Mouse (Mus musculus): ENCODE data around the gene Tmem216. TPM values are rescaled to one million over a fixed set of nuclear protein-coding genes. Genes with fewer than 3 reads are reported as not detected.
"Not testable (repeated sequence)": the region's sequence is repeated elsewhere in the genome, so short reads cannot be mapped to it uniquely, and the experiment has no call there.

Gene Tmem216
- polyA plus RNA-seq, 1 experiment from 2014 or later = 54.1 TPM

DNA sequence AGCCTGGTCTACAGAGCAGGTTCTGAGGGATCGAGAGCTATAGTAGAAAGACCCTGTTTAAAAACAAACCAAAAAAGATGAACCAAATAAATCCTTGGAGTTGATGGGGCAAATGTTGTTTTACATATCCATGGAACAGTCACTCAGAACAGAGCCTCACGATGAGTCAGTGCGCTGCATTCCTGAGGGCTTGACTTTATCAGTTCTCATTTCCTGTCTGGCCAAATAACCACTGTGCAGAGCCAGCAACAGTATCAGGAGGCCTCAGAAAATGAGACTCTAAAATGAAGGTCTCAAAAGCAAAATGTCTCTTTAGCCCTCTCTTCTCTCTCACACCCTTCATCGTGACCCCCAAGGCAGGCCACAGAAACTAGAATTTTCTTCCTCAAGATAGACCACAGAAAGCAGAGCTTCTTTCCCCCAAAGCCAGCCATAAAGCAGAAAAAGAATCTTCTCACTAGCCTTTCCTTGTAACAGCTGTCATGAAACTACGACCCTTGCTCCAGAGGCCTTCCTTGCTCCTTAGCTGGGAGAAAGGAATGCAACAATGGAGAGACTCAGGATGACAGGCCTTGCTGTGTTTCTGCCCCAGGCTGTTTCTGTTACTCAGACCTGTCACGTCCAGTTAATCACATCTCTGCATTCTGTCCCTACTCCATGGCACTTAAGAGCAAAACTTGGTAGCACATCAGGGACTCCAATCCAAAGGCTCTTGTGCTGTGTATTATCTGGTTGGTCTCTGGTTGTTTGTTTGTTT is 5.7 kb upstream of the Tmem216 start:
- H3K9ac ChIP-seq = no peak overlapping the region
- H3K4me1 ChIP-seq = no peaks in the 10 kb centered on the region
- WGBS = 72% methylated on average over 6 of the region's 6 CpGs
- H3K27ac ChIP-seq = no peak overlapping the region
- no peaks in the 10 kb centered on the region for H3K36me3 ChIP-seq (replicated peaks)
- no peak for ATAC-seq (ENCODE audit: low FRiP score)
- H3K4me3 ChIP-seq (replicated peaks) = no peak overlapping the region
- H3K4me2 ChIP-seq = no peak overlapping the region
- no peaks in the 10 kb centered on the region for H3K27me3 ChIP-seq
- H3K9me3 ChIP-seq = no peaks in the 10 kb centered on the region

DNA sequence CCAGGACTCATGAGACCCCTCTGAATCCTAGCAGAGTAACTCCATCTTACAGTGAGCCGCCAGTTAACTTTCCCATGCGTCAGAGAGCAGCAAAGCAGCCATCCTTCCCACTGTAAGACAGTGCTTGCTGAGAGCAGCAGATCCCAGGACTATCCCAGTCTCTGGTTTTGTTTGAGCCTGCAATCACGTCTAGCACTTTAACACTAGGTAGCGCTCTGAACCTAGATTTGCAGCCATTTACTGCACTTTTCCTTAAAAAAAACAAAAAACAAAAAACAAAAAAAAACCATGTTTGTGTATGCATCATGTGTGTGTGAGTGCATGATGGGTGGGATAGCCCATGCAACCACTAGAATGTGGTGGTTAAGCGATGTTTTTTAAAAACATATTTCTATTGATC is 4.1 kb upstream of the Tmem216 start:
- no peaks in the 10 kb centered on the region for H3K36me3 ChIP-seq (replicated peaks)
- no peak overlapping the region for H3K4me2 ChIP-seq
- no peaks in the 10 kb centered on the region for H3K9me3 ChIP-seq
- peaks cover 10% of the 10 kb centered on the region for H3K4me1 ChIP-seq
- no peaks in the 10 kb centered on the region for H3K27me3 ChIP-seq
- no peak overlapping the region for H3K9ac ChIP-seq
- no peak overlapping the region for H3K27ac ChIP-seq
- no peak for ATAC-seq (ENCODE audit: low FRiP score)
- 33% methylated on average over 5 of the region's 5 CpGs for WGBS
- no peak overlapping the region for H3K4me3 ChIP-seq (replicated peaks)

DNA sequence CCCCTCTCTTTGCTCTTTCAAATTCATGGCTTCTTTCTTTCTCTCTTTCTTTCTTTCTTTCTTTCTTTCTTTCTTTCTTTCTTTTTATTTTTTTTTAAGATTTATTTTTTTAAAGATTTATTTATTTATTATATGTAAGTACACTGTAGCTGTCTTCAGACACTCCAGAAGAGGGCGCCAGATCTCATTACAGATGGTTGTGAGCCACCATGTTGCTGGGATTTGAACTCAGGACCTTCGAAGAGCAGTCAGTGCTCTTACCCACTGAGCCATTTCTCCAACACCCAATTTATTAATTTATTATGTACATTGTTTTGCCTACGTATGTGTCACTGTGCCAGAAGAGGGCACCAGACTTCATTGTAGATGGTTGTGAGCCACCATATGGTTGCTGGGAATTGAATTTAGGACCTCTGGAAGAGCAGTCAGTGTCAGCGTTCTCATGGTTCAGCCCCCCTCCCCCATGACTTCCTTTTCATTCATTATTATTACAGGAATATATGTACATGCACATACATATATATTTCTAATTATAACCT is 1.9 kb upstream of the Tmem216 start:
- not testable (repeated sequence) for H3K9ac ChIP-seq; H3K36me3 ChIP-seq (replicated peaks); H3K9me3 ChIP-seq; H3K4me3 ChIP-seq (replicated peaks); H3K4me2 ChIP-seq; H3K27me3 ChIP-seq; ATAC-seq (ENCODE audit: low FRiP score); H3K27ac ChIP-seq
- H3K4me1 ChIP-seq = peaks cover 18% of the 10 kb centered on the region
- 77% methylated on average over 4 of the region's 4 CpGs for WGBS

DNA sequence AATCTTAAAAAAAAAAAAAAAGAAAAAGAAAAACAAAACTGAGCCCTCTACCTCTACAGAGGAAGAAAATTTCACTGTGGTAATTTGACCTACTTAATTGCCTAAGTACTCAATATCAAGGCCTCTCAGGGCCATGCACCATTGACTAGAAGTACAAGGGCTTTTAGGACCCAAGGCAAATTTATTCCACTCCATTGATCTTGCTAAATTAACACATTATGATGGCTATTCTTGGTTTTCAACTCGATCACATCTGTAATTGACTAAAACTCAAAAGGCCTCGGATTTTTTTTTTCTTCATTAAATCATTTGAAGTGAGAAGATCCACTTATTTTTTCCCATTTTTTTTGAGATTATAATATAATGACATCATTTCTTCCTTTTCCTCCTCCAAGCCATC is 1.4 kb upstream of the Tmem216 start:
- Histone ChIP-seq H3K4me3 (replicated peaks) (no peak overlapping the region), H3K27ac (no peak overlapping the region), H3K9me3 (no peaks in the 10 kb centered on the region), H3K9ac (no peak overlapping the region), H3K4me1 (peaks cover 18% of the 10 kb centered on the region), H3K4me2 (no peak overlapping the region), H3K27me3 (no peaks in the 10 kb centered on the region), H3K36me3 (replicated peaks) (peaks cover 5% of the 10 kb centered on the region; the same call in 1 of the 2 replicates)
- 55% methylated on average over 2 of the region's 2 CpGs for WGBS
- ATAC-seq (ENCODE audit: low FRiP score) = no peak

DNA sequence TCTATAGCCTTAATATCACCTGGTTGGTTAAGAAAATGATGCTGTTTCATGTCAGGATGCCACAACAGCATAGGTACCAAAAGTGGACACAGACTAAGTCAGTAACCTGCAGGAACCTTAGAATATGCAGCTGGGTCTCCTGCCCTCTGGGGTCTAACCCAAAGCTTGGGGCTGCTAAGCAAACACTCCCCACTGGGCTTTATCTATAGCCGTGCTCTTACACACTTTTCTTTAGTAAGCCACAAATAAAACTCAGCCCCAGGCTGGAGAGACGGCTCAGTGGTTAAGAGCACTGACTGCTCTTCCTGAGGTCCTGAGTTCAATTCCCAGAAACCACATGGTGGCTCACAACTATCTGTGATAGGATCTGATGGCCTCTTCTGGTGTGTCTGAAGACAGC is 963 bp upstream of the Tmem216 start:
- H3K4me3 ChIP-seq (replicated peaks) = no peak overlapping the region
- no peak for ATAC-seq (ENCODE audit: low FRiP score)

GRCm38 (mm10) chr19:10539454-10539853 is 16.6 kb downstream of the Tmem216 start:
- Histone ChIP-seq H3K27ac (no peak overlapping the region), H3K9me3 (no peaks in the 10 kb centered on the region), H3K9ac (no peak overlapping the region), H3K27me3 (no peaks in the 10 kb centered on the region), H3K4me1 (no peaks in the 10 kb centered on the region), H3K36me3 (replicated peaks) (peaks cover 86% of the 10 kb centered on the region), H3K4me2 (no peak overlapping the region), H3K4me3 (replicated peaks) (no peak overlapping the region)
- ATAC-seq (ENCODE audit: low FRiP score) = no peak
- 97% methylated on average over 5 of the region's 5 CpGs for WGBS

More for the DNA sequence above, 963 bp upstream of the Tmem216 start:
- Histone ChIP-seq H3K9me3 (no peaks in the 10 kb centered on the region), H3K4me2 (no peak overlapping the region), H3K36me3 (replicated peaks) (peaks cover 5% of the 10 kb centered on the region; the same call in 1 of the 2 replicates), H3K27ac (no peak overlapping the region), H3K27me3 (no peaks in the 10 kb centered on the region), H3K9ac (no peak overlapping the region), H3K4me1 (peaks cover 18% of the 10 kb centered on the region)
- 72% methylated on average over 2 of the region's 2 CpGs for WGBS

GRCm38 (mm10) chr19:10530082-10530481 is 26.0 kb downstream of the Tmem216 start:
- Histone ChIP-seq H3K27ac (no peak overlapping the region), H3K27me3 (no peaks in the 10 kb centered on the region), H3K9ac (no peak overlapping the region), H3K4me1 (peaks cover 19% of the 10 kb centered on the region), H3K4me3 (replicated peaks) (no peak overlapping the region), H3K36me3 (replicated peaks) (peaks cover 53% of the 10 kb centered on the region), H3K9me3 (no peaks in the 10 kb centered on the region), H3K4me2 (no peak overlapping the region)
- WGBS = 83% methylated on average over 1 of the region's 1 CpGs
- ATAC-seq (ENCODE audit: low FRiP score) = no peak

- ATAC-seq (ENCODE audit: low FRiP score) = peak; percentile 3; the same call in 1 of the 2 replicates
- WGBS = 0% methylated on average over 11 of the region's 11 CpGs
- no peaks in the 10 kb centered on the region for H3K27me3 ChIP-seq
Measured at GRCm38 (mm10) chr19:10525910-10526309, 30.1 kb downstream of the Tmem216 start, which contains the start of gene Sdhaf2. TSS of gene Sdhaf2 (minus strand) at chr19:10526142.

GRCm38 (mm10) chr19:10525106-10525901 is 30.7 kb downstream of the Tmem216 start, which contains the start of gene Cpsf7:
TSS of gene Cpsf7 (plus strand) at chr19:10525266.
- peak; percentile 94 for ATAC-seq (ENCODE audit: low FRiP score)
- Histone ChIP-seq H3K4me3 (replicated peaks) (peak within 1 kb of the TSS; percentile 97), H3K27me3 (no peaks in the 10 kb centered on the region), H3K27ac (peak within 1 kb of the TSS; percentile 99), H3K4me1 (peaks cover 29% of the 10 kb centered on the region), H3K9ac (peak within 1 kb of the TSS; percentile 98), H3K4me2 (peak within 1 kb of the TSS; percentile 80), H3K9me3 (no peaks in the 10 kb centered on the region), H3K36me3 (replicated peaks) (peaks cover 12% of the 10 kb centered on the region)
- WGBS = under 1% methylated on average over 92 of the region's 93 CpGs

More at GRCm38 (mm10) chr19:10525910-10526309, 30.1 kb downstream of the Tmem216 start, which contains the start of gene Sdhaf2:
- Histone ChIP-seq H3K9ac (peak within 1 kb of the TSS; percentile 98), H3K9me3 (no peaks in the 10 kb centered on the region), H3K27ac (peak within 1 kb of the TSS; percentile 99), H3K36me3 (replicated peaks) (peaks cover 17% of the 10 kb centered on the region), H3K4me2 (peak within 1 kb of the TSS; percentile 80), H3K4me1 (peaks cover 29% of the 10 kb centered on the region), H3K4me3 (replicated peaks) (peak within 1 kb of the TSS; percentile 97)

- Histone ChIP-seq H3K36me3 (replicated peaks) (peaks cover 7% of the 10 kb centered on the region), H3K9ac (peak overlapping the region; percentile 98), H3K4me1 (peaks cover 29% of the 10 kb centered on the region), H3K4me2 (peak overlapping the region; percentile 80), H3K9me3 (no peaks in the 10 kb centered on the region), H3K27ac (peak overlapping the region; percentile 99), H3K4me3 (replicated peaks) (peak overlapping the region; percentile 97), H3K27me3 (no peaks in the 10 kb centered on the region)
- no peak for ATAC-seq (ENCODE audit: low FRiP score)
- WGBS = under 1% methylated on average over 19 of the region's 19 CpGs
Measured at GRCm38 (mm10) chr19:10524784-10525105, 31.3 kb downstream of the Tmem216 start.

- peak overlapping the region; percentile 7; the same call in 1 of the 2 replicates for H3K4me3 ChIP-seq (replicated peaks)
- no peaks in the 10 kb centered on the region for H3K27me3 ChIP-seq
- peaks cover 29% of the 10 kb centered on the region for H3K4me1 ChIP-seq
- no peak overlapping the region for H3K27ac ChIP-seq
- ATAC-seq (ENCODE audit: low FRiP score) = no peak
- H3K36me3 ChIP-seq (replicated peaks) = peaks cover 7% of the 10 kb centered on the region
- peak overlapping the region; percentile 80 for H3K4me2 ChIP-seq
- WGBS = 86% methylated on average over 5 of the region's 5 CpGs
- H3K9ac ChIP-seq = peak overlapping the region; percentile 12
- no peaks in the 10 kb centered on the region for H3K9me3 ChIP-seq
Measured at GRCm38 (mm10) chr19:10523483-10524080, 32.5 kb downstream of the Tmem216 start.

DNA sequence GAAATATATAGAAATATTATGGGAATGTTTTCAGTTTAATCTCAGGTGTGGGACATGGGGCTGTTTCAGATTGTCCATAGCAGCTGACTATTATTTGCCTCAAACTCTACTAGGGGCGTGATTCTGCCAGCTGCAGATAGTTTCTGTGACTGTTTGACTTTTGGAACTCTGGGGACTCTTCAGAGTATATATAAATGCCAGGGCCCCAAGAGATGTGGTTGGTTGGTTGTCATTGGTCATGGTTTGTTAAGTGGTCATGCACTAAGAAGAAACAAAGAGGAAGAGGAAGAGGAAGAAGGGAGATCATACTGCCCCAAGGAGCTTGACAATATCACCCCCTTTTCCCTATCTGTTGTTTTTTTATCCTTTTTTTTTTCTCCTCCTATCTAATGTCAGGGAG is 34.1 kb downstream of the Tmem216 start:
- Histone ChIP-seq H3K4me1 (peaks cover 18% of the 10 kb centered on the region), H3K27me3 (no peaks in the 10 kb centered on the region), H3K9me3 (no peaks in the 10 kb centered on the region), H3K4me2 (no peak overlapping the region), H3K4me3 (replicated peaks) (no peak overlapping the region), H3K9ac (no peak overlapping the region), H3K36me3 (replicated peaks) (peaks cover 2% of the 10 kb centered on the region), H3K27ac (no peak overlapping the region)
- ATAC-seq (ENCODE audit: low FRiP score) = no peak
- WGBS = 83% methylated on average over 1 of the region's 1 CpGs
